Mouse (Mus musculus) layer of hippocampus, adult 9-10 months (tissue): ENCODE measurements around the gene Pdlim4.
"Not testable (repeated sequence)": the region's sequence is repeated elsewhere in the genome, so short reads cannot be mapped to it uniquely, and the experiment has no call there.

ENCODE experiments used
- DNase-seq: peaks from one replicate; pipeline ENCODE4 v3.0.0; 2022; ENCODE audit warnings: low spot score

Pdlim4 gene

DNA sequence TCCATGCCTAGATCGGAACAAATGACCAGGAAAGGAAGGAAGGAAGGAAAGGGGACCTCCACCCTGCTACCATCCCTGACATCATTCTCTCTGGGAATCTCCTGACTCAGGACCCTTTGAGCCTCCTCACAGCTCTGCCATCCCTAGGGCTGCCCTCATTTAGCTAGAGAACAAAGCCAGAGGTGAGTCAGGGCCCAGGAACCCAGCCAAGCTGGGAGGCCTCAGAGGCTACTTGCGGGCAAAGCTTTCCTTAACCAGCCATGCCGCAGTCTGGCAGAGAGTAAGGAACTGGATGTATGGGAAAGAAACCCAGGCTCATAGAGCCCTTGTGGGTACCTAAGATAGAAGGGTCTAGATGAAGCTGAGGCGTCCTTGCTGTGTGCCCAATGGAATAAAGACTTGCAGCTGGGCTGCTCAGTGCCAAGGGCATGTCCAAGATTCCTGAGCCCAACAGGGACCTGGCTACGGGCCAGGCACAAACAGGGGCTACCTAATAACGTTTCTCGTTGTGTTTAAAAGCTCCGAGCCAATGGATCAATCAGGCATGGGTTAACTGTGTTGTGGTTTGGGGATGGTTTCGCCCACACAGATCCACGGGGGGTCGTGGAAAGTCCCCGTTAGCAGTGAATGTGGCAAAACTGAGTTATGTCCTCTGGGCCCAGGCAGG is 6.6 kb downstream of the Pdlim4 start:
- no peak for DNase-seq

- DNase-seq, result no peak
Observed at GRCm38 (mm10) chr11:54060316-54060715, 8.5 kb downstream of the Pdlim4 start.

GRCm38 (mm10) chr11:54059526-54059925 is 9.3 kb downstream of the Pdlim4 start:
- no peak for DNase-seq

DNA sequence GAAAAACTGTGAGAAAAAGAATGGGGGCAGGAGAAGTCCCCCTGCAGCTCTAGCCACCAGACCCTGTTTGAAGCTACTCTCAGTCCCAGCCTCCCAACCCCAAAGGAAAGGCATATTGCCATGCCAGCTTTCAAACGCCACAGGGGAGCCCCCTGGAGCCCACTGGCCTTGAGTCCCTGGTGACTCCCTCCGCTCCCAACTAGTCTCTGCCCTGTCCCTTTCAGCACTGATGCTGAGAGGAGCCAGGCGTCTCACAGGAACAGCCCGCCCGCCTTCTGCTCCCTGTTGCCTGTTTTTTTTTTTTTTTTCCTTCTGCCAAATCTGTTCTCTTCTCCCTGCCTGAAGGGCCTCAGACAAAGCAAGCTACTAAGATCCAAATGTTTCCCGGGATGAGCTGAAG is 10.2 kb downstream of the Pdlim4 start:
- no peak for DNase-seq

DNA sequence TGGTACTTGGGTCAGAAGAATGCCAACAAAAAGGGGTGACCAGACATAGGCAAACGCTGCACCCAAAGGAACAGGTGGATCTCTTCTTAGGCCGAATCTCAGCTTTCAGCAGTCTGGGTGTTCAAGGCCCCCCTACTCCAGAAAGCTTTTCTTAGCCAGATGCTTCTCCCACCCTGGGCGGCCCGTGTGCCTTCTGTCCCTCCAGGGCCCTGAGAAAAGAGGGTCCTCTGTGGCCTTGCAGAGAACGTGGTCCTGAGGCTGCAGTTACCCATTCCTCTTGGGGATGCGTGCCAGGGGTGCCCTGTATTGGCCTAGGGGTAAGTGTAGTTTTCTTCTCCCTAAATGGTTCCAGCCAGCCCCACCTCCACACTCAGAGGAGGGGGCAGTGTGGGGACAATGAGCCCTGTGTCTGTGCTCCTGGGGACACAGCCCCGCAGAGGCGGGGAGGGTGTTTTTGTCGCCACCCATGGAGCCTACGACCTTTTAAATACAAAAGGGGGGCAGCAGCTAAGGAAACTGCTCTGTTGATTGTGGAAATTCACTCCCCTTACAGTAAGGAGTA is 10.7 kb downstream of the Pdlim4 start:
- DNase-seq, result no peak

- DNase-seq, result no peak
Observed at GRCm38 (mm10) chr11:54057428-54057827, 11.4 kb downstream of the Pdlim4 start.

DNA sequence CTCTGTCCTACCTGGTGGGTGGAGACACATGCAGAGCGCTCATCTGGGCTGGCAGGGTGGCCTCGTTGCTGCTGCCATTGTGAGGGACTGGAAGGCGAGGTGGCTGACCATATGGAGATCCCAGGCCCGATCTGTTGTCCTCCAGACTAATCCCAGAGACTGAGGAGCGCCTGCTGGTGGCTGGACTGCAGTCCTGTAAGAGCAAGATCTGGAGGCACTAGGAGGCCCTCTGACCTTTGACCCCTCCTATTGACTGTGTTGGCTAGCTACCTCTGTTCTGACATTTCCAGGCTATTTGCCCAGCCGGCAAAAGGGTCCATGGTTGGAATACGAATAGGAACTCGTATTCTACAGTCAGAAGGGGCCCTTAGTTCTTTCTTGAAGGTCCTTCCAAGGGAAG is 12.7 kb downstream of the Pdlim4 start:
- DNase-seq, result no peak

- no peak for DNase-seq
Observed at GRCm38 (mm10) chr11:54054257-54054656, 14.6 kb downstream of the Pdlim4 start.

DNA sequence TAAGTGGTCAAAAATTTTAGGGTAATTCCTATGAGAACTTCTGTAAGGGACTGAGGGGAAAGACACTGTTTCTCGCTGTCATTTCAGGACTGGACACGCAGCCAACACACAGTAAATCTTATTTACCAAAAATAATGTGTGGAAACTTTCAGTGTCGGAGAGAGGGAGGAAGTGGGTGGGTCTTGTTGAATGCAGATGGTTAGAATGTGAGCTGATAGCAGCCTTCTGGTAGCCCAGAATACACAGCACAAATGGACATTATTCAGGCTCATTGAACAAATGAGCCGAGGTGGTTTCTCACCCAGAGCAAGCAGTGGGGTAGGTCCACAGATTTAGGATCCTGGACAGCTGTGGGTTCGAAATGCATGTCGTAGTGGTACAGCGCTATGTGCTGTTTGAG is 15.7 kb downstream of the Pdlim4 start:
- DNase-seq, result no peak

DNA sequence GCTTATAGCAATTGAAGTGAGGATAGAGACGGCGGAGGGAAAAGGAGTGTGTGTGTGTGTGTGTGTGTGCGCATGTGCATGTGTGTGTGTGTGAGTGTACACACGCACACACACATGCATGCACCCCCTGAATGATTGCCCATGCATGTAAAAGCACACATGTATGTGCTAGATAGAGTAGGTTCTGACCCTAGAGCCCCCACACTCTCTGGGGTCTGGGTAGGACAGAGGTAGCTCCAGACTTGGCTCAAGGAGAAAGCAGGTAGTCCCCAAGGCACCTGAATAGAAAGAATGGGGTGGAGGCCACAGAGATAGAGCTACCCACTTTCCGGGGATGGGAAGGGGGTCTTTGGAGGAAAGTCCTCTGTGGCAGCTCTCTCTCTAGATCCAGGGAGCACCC is 16.7 kb downstream of the Pdlim4 start:
- DNase-seq, result no peak

- DNase-seq, result no peak
Observed at GRCm38 (mm10) chr11:54051161-54051560, 17.7 kb downstream of the Pdlim4 start.

- no peak for DNase-seq
Observed at GRCm38 (mm10) chr11:54050205-54050604, 18.6 kb downstream of the Pdlim4 start.

DNA sequence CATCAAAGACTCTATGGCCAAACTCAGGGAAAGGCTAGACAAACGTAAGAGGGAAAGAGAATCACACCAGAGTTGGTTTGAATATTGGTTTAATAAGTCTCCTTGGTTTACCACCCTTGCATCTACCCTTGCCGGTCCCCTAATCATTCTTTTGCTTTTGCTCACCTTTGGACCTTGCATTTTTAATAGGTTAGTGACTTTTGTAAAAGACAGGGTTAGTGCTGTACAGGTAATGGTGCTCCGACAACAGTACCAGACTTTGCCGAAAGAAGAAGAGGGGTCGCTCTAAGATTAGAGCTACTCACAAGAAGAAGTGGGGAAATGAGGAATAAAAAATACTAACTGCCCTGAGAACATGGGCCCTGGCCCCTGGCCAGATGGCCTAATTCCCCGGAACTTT is 28.1 kb downstream of the Pdlim4 start:
- no peak for DNase-seq

DNA sequence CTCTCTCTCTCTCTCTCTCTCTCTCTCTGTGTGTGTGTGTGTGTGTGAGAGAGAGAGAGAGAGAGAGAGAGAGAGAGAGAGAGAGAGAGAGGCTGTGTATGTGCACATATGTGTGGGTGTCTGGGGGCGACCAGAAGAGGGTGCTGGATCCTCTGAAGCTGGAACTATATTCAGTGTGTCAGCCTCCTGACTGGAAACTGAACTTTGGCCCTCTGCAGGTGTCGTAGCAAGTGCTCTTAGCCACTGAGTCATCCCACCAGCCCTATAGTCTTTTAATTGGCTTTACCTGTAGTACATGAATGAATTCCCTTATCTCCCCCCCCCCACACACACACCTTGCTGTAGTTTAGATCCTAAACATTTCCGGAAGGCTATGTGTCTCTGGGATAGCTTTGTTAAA is 35.9 kb downstream of the Pdlim4 start:
- DNase-seq, result not testable (repeated sequence)

GRCm38 (mm10) chr11:54028997-54029396 is 39.8 kb downstream of the Pdlim4 start:
- DNase-seq, result no peak

DNA sequence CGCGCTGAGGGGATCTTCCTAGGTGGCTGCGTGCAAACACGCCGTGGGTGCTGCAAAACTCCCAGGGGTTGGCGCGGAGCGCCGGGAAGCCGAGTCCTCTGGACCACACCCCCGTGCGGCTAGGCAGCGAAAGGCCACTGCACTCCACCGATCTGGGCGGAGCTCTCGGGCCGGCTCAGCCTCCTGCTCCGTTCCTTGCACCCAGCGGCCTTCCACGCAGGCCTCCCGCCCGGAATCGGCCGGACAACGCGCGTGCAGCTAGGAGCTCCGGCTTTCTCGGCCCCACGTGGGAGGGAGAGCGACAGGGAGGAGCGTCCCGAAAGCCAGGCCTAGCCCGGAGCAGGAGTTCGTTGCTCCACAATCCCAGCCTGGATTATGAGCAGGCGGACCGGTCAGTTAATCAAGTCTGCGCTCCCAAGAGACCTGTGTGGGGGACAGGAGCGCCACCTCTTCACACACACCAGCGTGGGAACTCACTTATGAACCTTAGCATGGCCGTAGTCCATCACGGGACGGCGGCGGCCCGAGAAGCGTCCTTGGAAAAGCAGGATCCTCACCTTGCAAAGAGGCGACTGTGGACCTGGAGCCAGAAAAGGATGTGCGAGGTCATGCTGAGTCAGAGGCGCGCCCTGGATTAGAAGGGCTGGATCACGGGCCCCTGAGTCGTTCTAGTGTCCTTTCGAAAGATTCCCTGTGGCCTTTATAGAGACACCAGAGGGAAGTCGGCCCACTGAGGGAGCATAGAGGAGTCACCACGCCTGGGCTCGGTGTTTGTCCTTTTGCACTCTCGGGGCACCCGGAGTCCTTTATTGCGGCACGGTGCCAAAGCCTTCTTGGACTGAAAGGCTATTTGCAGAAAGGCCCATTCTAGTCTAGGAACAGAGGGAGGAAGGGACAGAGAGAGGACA is 40.5 kb downstream of the Pdlim4 start, which contains the start of gene Slc22a4:
TSS of gene Slc22a4 (minus strand) at position 47 of the 908 bp plus-strand sequence.
- no peak for DNase-seq

DNA sequence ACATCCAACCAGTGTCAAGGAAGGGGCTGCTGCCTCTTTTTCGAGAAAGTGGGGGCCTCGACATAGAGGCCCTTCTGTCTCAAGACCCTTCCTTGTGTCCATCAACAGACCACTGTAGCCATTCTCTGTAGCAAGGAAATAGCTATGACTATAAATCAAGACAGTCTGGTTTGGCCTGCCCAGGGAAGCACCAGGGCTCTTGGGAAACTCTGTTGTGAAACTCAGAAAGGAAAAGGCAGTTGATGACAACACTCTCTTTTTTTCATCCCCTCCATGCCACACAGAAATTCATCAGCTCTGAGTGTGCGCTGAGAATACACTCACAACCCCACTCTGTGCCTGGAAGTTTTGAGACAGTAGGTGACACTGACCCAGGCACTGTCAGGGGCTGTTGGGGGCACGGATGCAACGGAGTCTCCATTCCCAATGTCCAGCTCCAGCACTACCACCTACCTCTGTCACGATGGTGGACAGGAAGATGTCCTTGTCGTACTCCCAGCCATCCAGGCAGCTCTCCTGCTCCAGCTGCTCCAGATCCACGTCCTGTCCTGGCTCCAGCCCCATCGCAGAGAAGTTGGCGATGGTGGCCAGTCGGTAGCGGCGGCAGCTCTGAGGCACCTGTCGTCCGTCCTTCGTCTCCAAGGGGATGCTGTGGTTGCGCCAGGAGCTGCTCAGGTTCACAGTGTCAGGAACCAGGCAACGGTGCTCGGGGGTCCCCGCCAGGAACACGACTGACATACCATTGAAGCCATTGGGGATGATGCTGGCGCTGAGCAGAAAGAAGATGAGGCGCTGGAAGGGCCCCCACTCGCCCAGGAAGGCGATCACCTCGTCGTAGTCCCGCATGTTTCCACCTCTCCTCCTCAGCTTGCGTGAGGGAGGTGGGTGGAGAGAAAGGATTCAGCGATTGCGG is 41.4 kb downstream of the Pdlim4 start:
- no peak for DNase-seq

DNA sequence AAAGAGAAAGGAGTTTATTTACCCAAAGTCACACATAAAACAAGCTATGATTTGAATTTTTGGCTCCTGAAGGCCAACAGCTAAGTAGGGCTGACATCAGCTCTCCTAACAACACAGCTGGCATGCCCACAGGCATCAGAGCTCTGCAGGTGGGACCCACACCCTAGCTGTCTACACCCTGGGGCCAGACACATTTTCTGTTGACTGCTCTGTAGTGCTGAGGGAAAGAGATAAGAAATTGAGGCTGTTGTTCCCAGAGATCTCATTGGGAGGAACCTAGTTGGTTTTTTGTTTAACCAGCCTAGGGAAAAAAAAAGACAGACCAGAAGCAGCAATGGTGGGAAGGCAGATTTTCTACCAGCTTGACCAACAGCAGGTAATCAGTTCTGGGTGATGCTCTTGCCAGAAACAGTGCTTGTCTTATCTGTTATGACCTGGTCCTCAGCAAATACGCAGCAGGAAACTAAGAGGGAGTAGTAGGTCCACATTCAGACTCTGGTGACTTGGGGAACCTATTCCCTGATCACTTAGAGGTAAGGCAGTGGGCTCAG is 42.2 kb downstream of the Pdlim4 start:
- DNase-seq, result no peak

- DNase-seq, result no peak
Observed at GRCm38 (mm10) chr11:54021396-54022093, 47.3 kb downstream of the Pdlim4 start.

DNA sequence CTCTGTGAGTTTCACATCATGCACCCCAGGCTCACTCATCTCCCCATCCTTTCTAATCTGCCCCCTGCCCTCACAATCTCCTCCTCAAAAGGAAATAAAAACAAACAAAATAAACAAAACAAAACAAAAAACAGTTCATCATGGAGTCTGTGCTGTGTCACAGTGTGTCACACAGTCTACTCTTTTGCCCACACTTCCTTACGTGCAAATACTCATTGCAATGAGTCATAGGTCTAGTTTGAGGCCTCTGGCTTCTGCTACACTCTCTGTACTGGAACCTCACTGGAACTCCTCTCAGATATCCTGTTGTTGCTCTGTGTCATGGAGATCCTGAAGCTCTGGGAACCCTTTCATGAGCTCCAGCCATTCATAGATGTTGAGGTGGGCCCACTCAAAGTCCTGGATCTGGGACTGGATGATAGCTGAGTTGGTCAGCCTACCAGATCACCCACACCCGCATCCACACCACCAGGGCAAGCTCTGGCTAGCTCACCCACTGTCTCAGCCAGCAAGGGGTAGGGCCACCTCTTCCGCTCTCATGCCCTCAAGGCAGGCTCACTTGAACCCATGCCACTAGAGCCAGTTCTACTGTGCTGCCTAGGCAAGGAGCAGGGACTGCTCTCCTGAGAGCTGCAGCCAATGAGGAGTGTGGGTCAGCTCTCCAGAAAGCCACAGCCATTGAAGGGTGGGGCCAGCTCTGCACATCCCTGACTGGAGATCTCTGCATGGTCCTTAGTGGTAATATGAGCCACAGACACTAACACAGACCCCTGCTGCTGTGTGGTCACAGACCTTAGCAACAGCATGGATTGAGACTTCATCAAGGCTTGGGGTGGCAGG is 49.7 kb downstream of the Pdlim4 start:
- no peak for DNase-seq
